Mouse (Mus musculus): ENCODE data around the gene Vezf1. TPM values are rescaled to one million over a fixed set of nuclear protein-coding genes. Genes with fewer than 3 reads are reported as not detected.

Vezf1 gene
- polyA plus RNA-seq, 1 experiment, result 10.6 TPM

- WGBS, result 65% methylated on average over 6 of the region's 6 CpGs
- Histone ChIP-seq H3K27ac (ENCODE audit: insufficient read depth, low read depth, low read length) (peak overlapping the region; percentile 65), H3K36me3 (ENCODE audit: control insufficient read depth, insufficient read depth, low read length) (no peaks in the 10 kb centered on the region)
Measured at GRCm38 (mm10) chr11:88116568-88116967, 48.5 kb downstream of the Vezf1 start.

GRCm38 (mm10) chr11:88117356-88118090, 49.4 kb downstream of the Vezf1 start:
- peak overlapping the region; percentile 77 for H3K27ac ChIP-seq (ENCODE audit: insufficient read depth, low read depth, low read length)
- WGBS, result 29% methylated on average over 10 of the region's 10 CpGs
- peaks cover 25% of the 10 kb centered on the region for H3K4me1 ChIP-seq (ENCODE audit: control insufficient read depth, insufficient read depth, insufficient read length, low read length)
- no peaks in the 10 kb centered on the region for H3K27me3 ChIP-seq (ENCODE audit: control insufficient read depth, insufficient read depth, low read length)
- H3K4me3 ChIP-seq (ENCODE audit: low read depth, low read length), result no peak overlapping the region
- TF ChIP-seq CTCF (IDR thresholded peaks at IDR 0.05; ENCODE audit: extremely low read depth, insufficient read length, insufficient replicate concordance, low read depth, low read length) (no peak), POLR2A (IDR thresholded peaks at IDR 0.05; ENCODE audit: low read depth, low read length) (no peak)
- H3K36me3 ChIP-seq (ENCODE audit: control insufficient read depth, insufficient read depth, low read length), result no peaks in the 10 kb centered on the region

More at GRCm38 (mm10) chr11:88116568-88116967, 48.5 kb downstream of the Vezf1 start:
- no peak overlapping the region for H3K4me3 ChIP-seq (ENCODE audit: low read depth, low read length)
- no peaks in the 10 kb centered on the region for H3K27me3 ChIP-seq (ENCODE audit: control insufficient read depth, insufficient read depth, low read length)
- H3K4me1 ChIP-seq (ENCODE audit: control insufficient read depth, insufficient read depth, insufficient read length, low read length), result peaks cover 25% of the 10 kb centered on the region
- TF ChIP-seq POLR2A (IDR thresholded peaks at IDR 0.05; ENCODE audit: low read depth, low read length) (no peak), CTCF (IDR thresholded peaks at IDR 0.05; ENCODE audit: extremely low read depth, insufficient read length, insufficient replicate concordance, low read depth, low read length) (no peak)

DNA sequence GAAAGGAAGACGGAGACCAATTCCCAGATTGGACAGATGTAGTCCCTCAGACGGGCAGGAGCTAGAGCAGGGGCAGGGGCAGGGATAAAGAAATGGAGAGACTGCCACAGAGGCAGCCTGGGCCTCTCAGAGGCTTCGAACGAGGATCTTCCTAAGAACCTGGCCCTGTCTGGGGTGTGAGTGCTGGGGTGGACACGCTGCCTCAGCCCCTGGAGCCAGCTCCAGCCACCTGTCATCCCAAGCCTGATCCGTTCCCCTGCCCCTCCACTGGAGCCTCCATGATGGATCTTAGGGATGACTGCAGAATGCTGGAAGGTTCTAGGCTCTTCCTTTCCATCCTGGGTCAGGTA, 50.0 kb downstream of the Vezf1 start:
- 74% methylated on average over 6 of the region's 6 CpGs for whole genome bisulfite sequencing
- Histone ChIP-seq H3K4me1 (ENCODE audit: control insufficient read depth, insufficient read depth, insufficient read length, low read length) (peaks cover 25% of the 10 kb centered on the region), H3K36me3 (ENCODE audit: control insufficient read depth, insufficient read depth, low read length) (no peaks in the 10 kb centered on the region), H3K27me3 (ENCODE audit: control insufficient read depth, insufficient read depth, low read length) (no peaks in the 10 kb centered on the region), H3K27ac (ENCODE audit: insufficient read depth, low read depth, low read length) (peak overlapping the region; percentile 77), H3K4me3 (ENCODE audit: low read depth, low read length) (no peak overlapping the region)
- TF ChIP-seq POLR2A (IDR thresholded peaks at IDR 0.05; ENCODE audit: low read depth, low read length) (no peak), CTCF (IDR thresholded peaks at IDR 0.05; ENCODE audit: extremely low read depth, insufficient read length, insufficient replicate concordance, low read depth, low read length) (no peak)

DNA sequence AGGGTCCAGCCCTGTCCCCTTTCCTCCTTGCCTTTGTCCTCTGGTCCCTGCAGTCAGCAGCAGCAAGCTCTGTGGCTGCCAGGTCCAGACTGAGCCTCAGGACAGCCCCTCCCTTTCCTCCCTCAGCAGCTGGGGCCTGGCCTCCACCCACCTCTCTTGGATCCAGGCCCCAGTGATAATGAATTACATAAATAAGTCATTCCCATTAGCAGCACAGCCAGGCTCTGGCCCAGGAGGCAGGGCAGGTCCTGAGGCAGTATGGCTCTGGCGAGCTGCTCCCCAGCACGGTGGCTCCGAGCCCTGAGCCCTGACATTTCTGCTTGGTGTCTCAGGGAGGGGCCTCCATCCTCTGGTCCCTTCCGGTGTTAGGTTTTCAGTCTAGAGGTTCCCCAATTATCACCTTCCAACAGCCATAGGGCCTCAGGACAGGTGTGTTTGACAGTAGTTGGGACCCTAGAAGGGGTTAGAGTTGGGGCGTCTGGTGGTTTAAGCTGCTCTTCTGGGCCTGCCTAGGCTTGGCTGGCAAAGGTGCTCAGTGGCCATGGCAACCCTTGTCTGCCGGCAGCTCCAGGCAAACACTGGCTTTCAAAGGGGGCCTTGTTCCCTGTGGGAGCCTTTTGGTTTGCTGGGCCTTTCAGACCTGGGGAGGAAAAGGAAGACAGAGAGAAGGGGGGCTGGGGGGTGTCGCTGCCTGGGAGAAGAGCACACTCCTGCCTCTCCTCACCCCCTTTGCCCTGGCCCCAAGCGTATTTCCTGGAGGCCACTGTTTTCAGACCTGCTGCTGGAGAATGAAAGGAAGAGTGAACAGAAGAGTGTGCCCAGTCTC, 51.0 kb downstream of the Vezf1 start:
- 18% methylated on average over 8 of the region's 8 CpGs for WGBS
- Histone ChIP-seq H3K27ac (ENCODE audit: insufficient read depth, low read depth, low read length) (peak overlapping the region; percentile 85), H3K27me3 (ENCODE audit: control insufficient read depth, insufficient read depth, low read length) (no peaks in the 10 kb centered on the region), H3K4me3 (ENCODE audit: low read depth, low read length) (no peak overlapping the region), H3K36me3 (ENCODE audit: control insufficient read depth, insufficient read depth, low read length) (no peaks in the 10 kb centered on the region), H3K4me1 (ENCODE audit: control insufficient read depth, insufficient read depth, insufficient read length, low read length) (peaks cover 25% of the 10 kb centered on the region)
- TF ChIP-seq CTCF (IDR thresholded peaks at IDR 0.05; ENCODE audit: extremely low read depth, insufficient read length, insufficient replicate concordance, low read depth, low read length), result no peak

- Histone ChIP-seq H3K36me3 (ENCODE audit: control insufficient read depth, insufficient read depth, low read length) (no peaks in the 10 kb centered on the region), H3K4me1 (ENCODE audit: control insufficient read depth, insufficient read depth, insufficient read length, low read length) (peaks cover 14% of the 10 kb centered on the region), H3K4me3 (ENCODE audit: low read depth, low read length) (no peak overlapping the region), H3K27ac (ENCODE audit: insufficient read depth, low read depth, low read length) (no peak overlapping the region), H3K27me3 (ENCODE audit: control insufficient read depth, insufficient read depth, low read length) (no peaks in the 10 kb centered on the region)
- WGBS, result 79% methylated on average over 5 of the region's 5 CpGs
- no peak for TF ChIP-seq CTCF (IDR thresholded peaks at IDR 0.05; ENCODE audit: extremely low read depth, insufficient read length, insufficient replicate concordance, low read depth, low read length)
- TF ChIP-seq POLR2A (IDR thresholded peaks at IDR 0.05; ENCODE audit: low read depth, low read length), result no peak
Measured at GRCm38 (mm10) chr11:88122545-88122944, 54.5 kb downstream of the Vezf1 start.

GRCm38 (mm10) chr11:88123021-88123420, 54.9 kb downstream of the Vezf1 start:
- Histone ChIP-seq H3K27ac (ENCODE audit: insufficient read depth, low read depth, low read length) (no peak overlapping the region), H3K4me3 (ENCODE audit: low read depth, low read length) (no peak overlapping the region), H3K4me1 (ENCODE audit: control insufficient read depth, insufficient read depth, insufficient read length, low read length) (peaks cover 12% of the 10 kb centered on the region), H3K36me3 (ENCODE audit: control insufficient read depth, insufficient read depth, low read length) (no peaks in the 10 kb centered on the region), H3K27me3 (ENCODE audit: control insufficient read depth, insufficient read depth, low read length) (no peaks in the 10 kb centered on the region)
- 72% methylated on average over 5 of the region's 5 CpGs for WGBS
- no peak for TF ChIP-seq POLR2A (IDR thresholded peaks at IDR 0.05; ENCODE audit: low read depth, low read length)
- no peak for TF ChIP-seq CTCF (IDR thresholded peaks at IDR 0.05; ENCODE audit: extremely low read depth, insufficient read length, insufficient replicate concordance, low read depth, low read length)

DNA sequence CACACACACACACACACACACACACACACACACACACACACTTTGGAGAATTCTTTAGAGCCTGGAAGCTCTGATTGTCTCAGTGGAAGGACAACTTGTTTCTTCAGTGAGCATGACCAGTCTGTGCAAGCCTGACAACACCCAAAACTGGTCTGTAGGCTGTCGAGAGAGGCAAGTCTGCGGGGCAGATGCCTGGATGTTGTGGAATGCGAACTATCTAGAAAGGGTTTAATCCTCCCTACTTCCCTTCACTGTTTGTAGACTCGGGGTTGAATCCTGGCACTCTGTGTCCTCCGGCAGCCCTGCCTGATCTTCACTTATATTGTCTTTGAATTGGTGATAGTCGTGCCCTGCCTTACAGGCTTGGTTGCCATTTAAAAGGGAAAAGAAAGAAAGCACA, 55.7 kb downstream of the Vezf1 start:
- no peak overlapping the region for H3K27ac ChIP-seq (ENCODE audit: insufficient read depth, low read depth, low read length)
- H3K36me3 ChIP-seq (ENCODE audit: control insufficient read depth, insufficient read depth, low read length), result no peaks in the 10 kb centered on the region
- H3K27me3 ChIP-seq (ENCODE audit: control insufficient read depth, insufficient read depth, low read length), result no peaks in the 10 kb centered on the region
- peaks cover 7% of the 10 kb centered on the region for H3K4me1 ChIP-seq (ENCODE audit: control insufficient read depth, insufficient read depth, insufficient read length, low read length)
- H3K4me3 ChIP-seq (ENCODE audit: low read depth, low read length), result no peak overlapping the region
- no peak for TF ChIP-seq CTCF (IDR thresholded peaks at IDR 0.05; ENCODE audit: extremely low read depth, insufficient read length, insufficient replicate concordance, low read depth, low read length)
- TF ChIP-seq POLR2A (IDR thresholded peaks at IDR 0.05; ENCODE audit: low read depth, low read length), result no peak
- WGBS, result 57% methylated on average over 6 of the region's 6 CpGs

Data from small intestine, adult 2 months (tissue).